Mouse (Mus musculus) liver, embryonic 11.5 days (tissue): ENCODE data around the gene Rrp15. TPM values are rescaled to one million over a fixed set of nuclear protein-coding genes. Genes with fewer than 3 reads are reported as not detected.

ENCODE experiments used
- ATAC-seq: fragments of 200-750 bp; cut with Nextera tagmentation; replicated peaks from 2 replicates; pipeline ENCODE4 v1.8.0; 2017; ENCODE audit warnings: moderate number of reproducible peaks, mild to moderate bottlenecking, moderate TSS enrichment, moderate library complexity; ENCODE audit not compliant: low FRiP score
- DNase-seq: peaks from one replicate; pipeline ENCODE4 v3.0.0-alpha.2; 2017; ENCODE audit warnings: low spot score
- H3K27ac ChIP-seq: fragments of 300-500 bp; sonication (generic); 2 replicates; pipeline ENCODE4 v1.5.1; 2014; ENCODE audit warnings: mild to moderate bottlenecking, low read depth, low read length, control low read depth
- H3K27me3 ChIP-seq: fragments of 300-500 bp; sonication (generic); replicated peaks from 2 replicates; pipeline ENCODE4 v1.6.1; 2014; ENCODE audit warnings: low read length, mixed read lengths; ENCODE audit not compliant: control insufficient read depth, insufficient read depth
- H3K36me3 ChIP-seq: fragments of 300-500 bp; sonication (generic); 2 replicates; pipeline ENCODE4 v1.6.1; 2014; ENCODE audit warnings: mild to moderate bottlenecking, low read length, moderate library complexity, mixed read lengths; ENCODE audit not compliant: control insufficient read depth, insufficient read depth
- H3K4me1 ChIP-seq: fragments of 300-500 bp; sonication (generic); replicated peaks from 2 replicates; pipeline ENCODE4 v1.6.1; 2014; ENCODE audit warnings: low read length, mixed read lengths; ENCODE audit not compliant: control insufficient read depth, insufficient read depth
- H3K4me2 ChIP-seq: fragments of 300-500 bp; sonication (generic); 2 replicates; pipeline ENCODE4 v1.6.1; 2014; ENCODE audit warnings: mild to moderate bottlenecking, control low read depth, moderate library complexity
- H3K4me3 ChIP-seq: fragments of 300-500 bp; sonication (generic); 2 replicates; pipeline ENCODE4 v1.5.1; 2014; ENCODE audit warnings: low read depth, low read length, control low read depth
- H3K9ac ChIP-seq: fragments of 300-500 bp; sonication (generic); 2 replicates; pipeline ENCODE4 v1.6.1; 2014; ENCODE audit warnings: low read depth, low read length, control low read depth
- H3K9me3 ChIP-seq: fragments of 300-500 bp; sonication (generic); 2 replicates; pipeline ENCODE4 v1.6.1; 2016; ENCODE audit warnings: low read length, inconsistent platforms, mixed read lengths; ENCODE audit not compliant: control insufficient read depth
- WGBS: fragments of 180-500 bp; shearing (Covaris S2); extraction: QIAGEN DNeasy Blood & Tissue Kit; methylation state at CpG from one replicate; pipeline ENCODE4 v1.1.7; 2014; 5-methylcytosine and 5-hydroxymethylcytosine counted together
- polyA plus RNA-seq: library from polyadenylated mRNA; unstranded; fragments of >200 nt; fragmentation: Nextera tagmentation; extraction: Ambion mirVana; gene quantifications from 2 replicates; pipeline ENCODE4 v1.2.1, GENCODE M21; 2014

Gene Rrp15
- 100 and 110 TPM in 2 replicates for polyA plus RNA-seq

GRCm38 (mm10) chr1:186748724-186749653 lies at the start of gene Rrp15:
Gene Rrp15, minus strand, starts transcription at chr1:186749358.
- Histone ChIP-seq H3K36me3 (no peaks in the 10 kb centered on the region), H3K4me3 (peak within 1 kb of the TSS; percentile 80), H3K4me2 (peak within 1 kb of the TSS; percentile 80), H3K4me1 (peaks cover 10% of the 10 kb centered on the region), H3K9me3 (no peaks in the 10 kb centered on the region), H3K27me3 (no peaks in the 10 kb centered on the region), H3K27ac (0 out of 2 replicates have a peak within 1 kb of the TSS, but pooled peaks have one; percentile 13), H3K9ac (peak within 1 kb of the TSS; percentile 72)
- peak; percentile 88 for DNase-seq
- under 1% methylated on average over 46 of the region's 46 CpGs for WGBS
- peak; percentile 91 for ATAC-seq

GRCm38 (mm10) chr1:186797991-186798390 lies 48.8 kb upstream of the Rrp15 start:
- DNase-seq (no peak), ATAC-seq (no peak)
- H3K4me1 ChIP-seq: no peaks in the 10 kb centered on the region
- H3K4me3 ChIP-seq: no peak overlapping the region
- no peak overlapping the region for H3K4me2 ChIP-seq
- 70% methylated on average over 6 of the region's 6 CpGs for WGBS
- no peaks in the 10 kb centered on the region for H3K36me3 ChIP-seq
- H3K9me3 ChIP-seq: no peaks in the 10 kb centered on the region
- no peak overlapping the region for H3K27ac ChIP-seq
- no peak overlapping the region for H3K9ac ChIP-seq
- H3K27me3 ChIP-seq: no peaks in the 10 kb centered on the region

DNA sequence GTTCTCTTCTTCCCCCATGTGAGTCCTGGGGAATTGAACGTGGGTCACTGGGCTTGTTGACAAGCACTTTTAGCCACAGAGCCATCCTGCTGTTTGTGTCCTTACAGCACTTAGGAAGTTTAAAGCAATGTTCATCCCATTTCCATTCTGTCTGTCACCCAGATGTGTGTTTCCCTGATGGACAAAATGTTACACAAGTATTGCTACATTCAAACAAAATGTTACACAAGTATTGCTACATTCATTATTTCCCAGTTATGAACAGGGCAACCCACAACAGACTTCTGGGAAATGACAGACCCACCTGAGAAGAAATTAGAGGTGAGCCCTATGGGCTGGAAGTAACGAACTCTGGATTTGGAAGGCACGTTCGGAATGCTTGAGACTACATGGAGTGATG lies 36.2 kb upstream of the Rrp15 start:
- Histone ChIP-seq H3K9me3 (no peaks in the 10 kb centered on the region), H3K36me3 (no peaks in the 10 kb centered on the region), H3K4me3 (no peak overlapping the region), H3K9ac (no peak overlapping the region), H3K4me2 (no peak overlapping the region), H3K27me3 (no peaks in the 10 kb centered on the region), H3K4me1 (no peaks in the 10 kb centered on the region), H3K27ac (no peak overlapping the region)
- DNase-seq (no peak), ATAC-seq (no peak)
- 77% methylated on average over 4 of the region's 4 CpGs for WGBS

- no peak for DNase-seq
- H3K4me3 ChIP-seq: no peak overlapping the region
- H3K9ac ChIP-seq: no peak overlapping the region
- 57% methylated on average over 2 of the region's 2 CpGs for WGBS
- H3K4me2 ChIP-seq: no peak overlapping the region
- no peak for ATAC-seq
- H3K27me3 ChIP-seq: no peaks in the 10 kb centered on the region
- no peaks in the 10 kb centered on the region for H3K4me1 ChIP-seq
- no peaks in the 10 kb centered on the region for H3K9me3 ChIP-seq
- H3K27ac ChIP-seq: no peak overlapping the region
- H3K36me3 ChIP-seq: no peaks in the 10 kb centered on the region
Measured at GRCm38 (mm10) chr1:186780826-186781225, 31.7 kb upstream of the Rrp15 start.

- Histone ChIP-seq H3K27me3 (no peaks in the 10 kb centered on the region), H3K9ac (no peak overlapping the region), H3K4me1 (no peaks in the 10 kb centered on the region), H3K4me3 (no peak overlapping the region), H3K36me3 (no peaks in the 10 kb centered on the region), H3K4me2 (no peak overlapping the region), H3K27ac (no peak overlapping the region), H3K9me3 (no peaks in the 10 kb centered on the region)
- 74% methylated on average over 3 of the region's 3 CpGs for WGBS
- DNase-seq (no peak), ATAC-seq (no peak)
Measured at GRCm38 (mm10) chr1:186773124-186773523, 24.0 kb upstream of the Rrp15 start.

- H3K4me2 ChIP-seq: no peak overlapping the region
- DNase-seq (no peak), ATAC-seq (no peak)
- H3K36me3 ChIP-seq: no peaks in the 10 kb centered on the region
- H3K27ac ChIP-seq: no peak overlapping the region
- no peaks in the 10 kb centered on the region for H3K27me3 ChIP-seq
- no peaks in the 10 kb centered on the region for H3K4me1 ChIP-seq
- H3K4me3 ChIP-seq: no peak overlapping the region
- 77% methylated on average over 8 of the region's 8 CpGs for WGBS
- no peak overlapping the region for H3K9ac ChIP-seq
- H3K9me3 ChIP-seq: no peaks in the 10 kb centered on the region
Measured at GRCm38 (mm10) chr1:186772547-186773077, 23.5 kb upstream of the Rrp15 start.

DNA sequence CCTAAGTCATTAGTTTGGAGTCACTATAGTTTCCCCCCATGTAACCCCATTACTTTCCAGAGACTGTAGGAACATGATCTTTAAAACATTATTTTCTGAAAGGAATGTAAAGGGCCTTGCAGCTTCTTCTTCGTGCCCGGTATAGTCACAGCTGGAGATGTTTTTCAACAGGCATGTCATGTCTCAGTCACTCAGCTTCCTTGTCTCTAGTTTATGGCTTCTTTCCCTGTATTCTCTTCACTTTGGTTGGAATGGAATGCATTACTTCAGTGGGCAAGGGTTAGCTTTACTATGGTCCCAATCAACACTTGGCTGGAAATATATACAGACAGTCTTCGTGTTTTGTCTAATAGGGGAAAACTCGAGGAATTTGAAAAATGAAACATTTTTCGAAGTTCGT lies 22.8 kb upstream of the Rrp15 start:
- Histone ChIP-seq H3K4me1 (no peaks in the 10 kb centered on the region), H3K27ac (no peak overlapping the region), H3K4me2 (no peak overlapping the region), H3K27me3 (no peaks in the 10 kb centered on the region), H3K4me3 (no peak overlapping the region), H3K9me3 (no peaks in the 10 kb centered on the region), H3K9ac (no peak overlapping the region), H3K36me3 (no peaks in the 10 kb centered on the region)
- ATAC-seq (no peak), DNase-seq (no peak)
- 80% methylated on average over 6 of the region's 6 CpGs for WGBS

DNA sequence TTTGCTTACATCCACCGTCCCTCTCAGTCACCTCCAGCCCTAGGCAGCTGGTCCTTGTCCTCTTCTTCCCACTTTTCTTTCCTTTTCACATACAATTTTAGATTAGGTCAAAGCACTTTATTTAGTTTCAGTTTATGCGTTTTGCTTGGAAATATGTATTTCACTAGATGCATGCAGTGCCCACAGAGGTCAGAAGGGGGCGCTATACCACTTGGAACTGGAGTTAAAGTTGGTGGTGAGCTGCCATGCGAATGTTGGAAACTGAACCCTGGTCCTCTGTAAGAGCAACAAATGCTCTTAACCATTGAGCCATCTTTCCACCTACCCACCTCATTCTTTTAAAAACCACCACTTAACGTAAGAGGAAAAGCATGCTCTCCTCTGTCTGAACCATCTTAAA lies 21.5 kb upstream of the Rrp15 start:
- Histone ChIP-seq H3K27ac (no peak overlapping the region), H3K27me3 (no peaks in the 10 kb centered on the region), H3K9me3 (no peaks in the 10 kb centered on the region), H3K9ac (no peak overlapping the region), H3K4me3 (no peak overlapping the region), H3K36me3 (no peaks in the 10 kb centered on the region), H3K4me1 (no peaks in the 10 kb centered on the region), H3K4me2 (no peak overlapping the region)
- 68% methylated on average over 5 of the region's 5 CpGs for WGBS
- DNase-seq: no peak
- ATAC-seq: no peak

- H3K4me2 ChIP-seq: no peak overlapping the region
- no peak overlapping the region for H3K4me3 ChIP-seq
- H3K9ac ChIP-seq: no peak overlapping the region
- WGBS: 54% methylated on average over 1 of the region's 1 CpGs
- H3K27ac ChIP-seq: no peak overlapping the region
- H3K36me3 ChIP-seq: no peaks in the 10 kb centered on the region
- H3K27me3 ChIP-seq: no peaks in the 10 kb centered on the region
- ATAC-seq (no peak), DNase-seq (no peak)
- no peaks in the 10 kb centered on the region for H3K9me3 ChIP-seq
- no peaks in the 10 kb centered on the region for H3K4me1 ChIP-seq
Measured at GRCm38 (mm10) chr1:186768392-186768791, 19.2 kb upstream of the Rrp15 start.
